Mouse (Mus musculus): ENCODE measurements at regions not wholly inside any gene's neighbourhood (a gene's known extent, or its start where the extent isn't known, plus 50 kb on each side); places are given as distances from the start of the nearest gene placed in this dataset.
A peak's percentile ranks its signal among the peaks of the same experiment; 100 is the strongest.

GRCm38 (mm10) chr2:14544686-14545085, 58.2 kb upstream of the Cacnb2 start:
- DNase-seq, result no peak

- no peak for DNase-seq
Observed at GRCm38 (mm10) chr2:14548650-14549049, 54.2 kb upstream of the Cacnb2 start.

- DNase-seq, result no peak
Observed at GRCm38 (mm10) chr2:14549560-14549959, 53.3 kb upstream of the Cacnb2 start.

GRCm38 (mm10) chr2:14550826-14551225, 52.1 kb upstream of the Cacnb2 start:
- DNase-seq, result peak; percentile 21

Measured in lung, postnatal 36 days (tissue).